Mouse (Mus musculus): ENCODE results near the gene Usp10.

GRCm38 (mm10) chr8:119927422-119928092 lies 17.4 kb downstream of the Usp10 start:
- TF ChIP-seq CTCF (IDR thresholded peaks at IDR 0.05 in 2 of 3, conservative IDR thresholded peaks at IDR 0.05 in 1 of 3; ENCODE audit: control insufficient read depth in 1 of 3, insufficient read depth in 1 of 3, low read depth in 2 of 3, low read length in 3 of 3, poor library complexity in 1 of 3, severe bottlenecking in 1 of 3) (peak; percentile 56 to 82 (median 67)), TAL1 (IDR thresholded peaks at IDR 0.05; ENCODE audit: low read length) (no peak), POLR2AphosphoS5 (IDR thresholded peaks at IDR 0.05; ENCODE audit: borderline replicate concordance, low read depth, low read length) (no peak), ZC3H11A (IDR thresholded peaks at IDR 0.05; ENCODE audit: low read depth, low read length) (no peak), SMC3 (IDR thresholded peaks at IDR 0.05; ENCODE audit: low read depth, low read length) (0 out of 2 replicates have a peak, but pooled peaks have one; percentile 25), POLR2A (IDR thresholded peaks at IDR 0.05; ENCODE audit: control insufficient read depth in 1 of 2, insufficient read depth in 1 of 2, low read depth in 1 of 2, low read length in 2 of 2, poor library complexity in 1 of 2) (no peak), EP300 (IDR thresholded peaks at IDR 0.05; ENCODE audit: low read depth in 1 of 2, low read length in 2 of 2) (no peak), POLR2AphosphoS2 (IDR thresholded peaks at IDR 0.05; ENCODE audit: low read length) (no peak), BHLHE40 (IDR thresholded peaks at IDR 0.05; ENCODE audit: borderline replicate concordance, low read depth, low read length) (no peak), CHD2 (IDR thresholded peaks at IDR 0.05; ENCODE audit: low read length) (no peak), ZNF384 (IDR thresholded peaks at IDR 0.05; ENCODE audit: low read depth, low read length) (no peak), ETS1 (IDR thresholded peaks at IDR 0.05; ENCODE audit: low read depth, low read length) (no peak)
